Mouse (Mus musculus) hindbrain, embryonic 13.5 days (tissue): Measurements from ENCODE around the gene Pde9a. TPM values are rescaled to one million over a fixed set of nuclear protein-coding genes. Genes with fewer than 3 reads are reported as not detected.

Experiments used
- ATAC-seq: fragments of 200-750 bp; cut with Nextera tagmentation; 2 replicates; pipeline ENCODE4 v1.8.0; 2017; ENCODE audit warnings: moderate TSS enrichment; ENCODE audit not compliant: low FRiP score
- H3K27ac ChIP-seq: fragments of 300-500 bp; sonication (generic); 2 replicates; pipeline ENCODE4 v1.5.1; 2015; ENCODE audit warnings: inconsistent platforms, mild to moderate bottlenecking, moderate library complexity
- H3K27me3 ChIP-seq: fragments of 300-500 bp; sonication (generic); 2 replicates; pipeline ENCODE4 v1.6.1; 2015; ENCODE audit warnings: mild to moderate bottlenecking, inconsistent platforms
- H3K36me3 ChIP-seq: fragments of 300-500 bp; sonication (generic); 2 replicates; pipeline ENCODE4 v1.6.1; 2015; ENCODE audit warnings: mild to moderate bottlenecking, inconsistent platforms
- H3K4me1 ChIP-seq: fragments of 300-500 bp; sonication (generic); replicated peaks from 2 replicates; pipeline ENCODE4 v1.6.1; 2015; ENCODE audit warnings: inconsistent platforms
- H3K4me2 ChIP-seq: fragments of 300-500 bp; sonication (generic); 2 replicates; pipeline ENCODE4 v1.6.1; 2015; ENCODE audit warnings: inconsistent platforms, mild to moderate bottlenecking, moderate library complexity
- H3K4me3 ChIP-seq: fragments of 300-500 bp; sonication (generic); 2 replicates; pipeline ENCODE4 v1.5.1; 2015; ENCODE audit warnings: mild to moderate bottlenecking, inconsistent platforms
- H3K9ac ChIP-seq: fragments of 300-500 bp; sonication (generic); 2 replicates; pipeline ENCODE4 v1.6.1; 2015; ENCODE audit warnings: mild to moderate bottlenecking, inconsistent platforms
- H3K9me3 ChIP-seq: fragments of 300-500 bp; sonication (generic); 2 replicates; pipeline ENCODE4 v1.6.1; 2016; ENCODE audit warnings: inconsistent platforms
- WGBS: fragments of 180-500 bp; shearing (Covaris S2); methylation state at CpG from one replicate; pipeline ENCODE4 v1.1.7; 2015; 5-methylcytosine and 5-hydroxymethylcytosine counted together
- polyA plus RNA-seq: library from polyadenylated mRNA; unstranded; fragments of >200 nt; fragmentation: Nextera tagmentation; extraction: Ambion mirVana; gene quantifications from 2 replicates; pipeline ENCODE4 v1.2.1, GENCODE M21; 2015

Pde9a gene
- polyA plus RNA-seq, 1 experiment from 2014 or later: 36.7 TPM

DNA sequence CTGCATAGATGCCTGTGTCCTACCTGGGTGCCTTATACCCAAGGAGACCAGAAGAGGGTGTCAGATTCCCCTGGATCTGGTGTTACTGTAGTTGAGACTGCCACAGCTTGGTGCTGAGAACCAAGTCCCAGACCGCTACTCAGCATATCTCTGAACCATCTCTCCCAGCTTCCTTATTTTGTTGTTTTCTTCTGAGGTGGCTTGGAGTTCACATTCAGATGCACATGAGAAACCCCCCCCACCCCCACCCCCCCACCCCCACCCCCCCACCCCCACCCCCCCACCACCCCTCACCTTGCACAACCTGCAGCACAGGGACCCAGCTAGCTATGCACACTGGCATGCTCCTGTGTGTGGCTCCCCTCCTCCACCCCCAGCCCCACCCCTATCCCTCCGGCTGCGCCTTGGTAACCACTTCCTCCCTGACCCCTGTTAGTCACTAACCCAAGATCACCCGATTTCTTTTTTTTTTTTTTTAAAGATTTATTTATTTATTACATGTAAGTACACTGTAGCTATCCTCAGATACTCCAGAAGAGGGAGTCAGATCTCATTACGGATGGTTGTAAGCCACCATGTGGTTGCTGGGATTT, 50.9 kb downstream of the Pde9a start:
- H3K36me3 ChIP-seq: peaks cover 11% of the 10 kb centered on the region; the same call in 1 of the 2 replicates
- H3K4me2 ChIP-seq: no peak overlapping the region
- no peak overlapping the region for H3K27ac ChIP-seq
- H3K9me3 ChIP-seq: no peaks in the 10 kb centered on the region
- H3K4me3 ChIP-seq: no peak overlapping the region
- 87% methylated on average over 5 of the region's 5 CpGs for WGBS
- H3K27me3 ChIP-seq: peaks cover 6% of the 10 kb centered on the region
- H3K4me1 ChIP-seq: peaks cover 41% of the 10 kb centered on the region
- no peak overlapping the region for H3K9ac ChIP-seq
- ATAC-seq: no peak

GRCm38 (mm10) chr17:31437482-31437881, 51.5 kb downstream of the Pde9a start:
- H3K36me3 ChIP-seq: peaks cover 11% of the 10 kb centered on the region; the same call in 1 of the 2 replicates
- no peak overlapping the region for H3K27ac ChIP-seq

DNA sequence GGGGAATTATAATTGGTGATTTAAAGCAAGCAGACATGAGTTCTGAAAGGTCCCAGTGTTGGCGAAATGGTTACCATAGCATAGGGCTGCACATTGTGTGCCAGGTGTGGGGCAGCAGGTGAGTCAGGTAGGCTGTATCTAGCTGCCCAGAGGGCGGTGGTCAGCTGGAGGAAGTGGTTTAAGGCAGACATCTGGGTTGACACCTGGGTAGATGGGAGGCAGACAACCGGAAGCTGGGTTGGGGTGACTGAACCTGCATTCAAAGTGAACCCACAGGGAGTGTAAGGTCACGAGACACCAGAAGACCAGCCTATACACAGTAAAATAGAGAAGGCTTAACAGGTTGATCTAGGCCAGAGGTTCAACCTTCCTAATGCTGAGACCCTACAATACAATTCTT, 54.0 kb downstream of the Pde9a start:
- no peak overlapping the region for H3K4me3 ChIP-seq
- no peak for ATAC-seq
- H3K9me3 ChIP-seq: no peaks in the 10 kb centered on the region
- H3K4me1 ChIP-seq: peaks cover 23% of the 10 kb centered on the region
- no peak overlapping the region for H3K4me2 ChIP-seq
- 96% methylated on average over 4 of the region's 4 CpGs for WGBS
- H3K27me3 ChIP-seq: no peaks in the 10 kb centered on the region
- no peak overlapping the region for H3K27ac ChIP-seq
- H3K36me3 ChIP-seq: peaks cover 26% of the 10 kb centered on the region
- H3K9ac ChIP-seq: no peak overlapping the region

More at GRCm38 (mm10) chr17:31437482-31437881, 51.5 kb downstream of the Pde9a start:
- Histone ChIP-seq H3K4me2 (no peak overlapping the region), H3K9me3 (no peaks in the 10 kb centered on the region), H3K4me1 (peaks cover 38% of the 10 kb centered on the region), H3K27me3 (peaks cover 4% of the 10 kb centered on the region), H3K4me3 (no peak overlapping the region), H3K9ac (no peak overlapping the region)
- 91% methylated on average over 9 of the region's 9 CpGs for WGBS
- no peak for ATAC-seq

DNA sequence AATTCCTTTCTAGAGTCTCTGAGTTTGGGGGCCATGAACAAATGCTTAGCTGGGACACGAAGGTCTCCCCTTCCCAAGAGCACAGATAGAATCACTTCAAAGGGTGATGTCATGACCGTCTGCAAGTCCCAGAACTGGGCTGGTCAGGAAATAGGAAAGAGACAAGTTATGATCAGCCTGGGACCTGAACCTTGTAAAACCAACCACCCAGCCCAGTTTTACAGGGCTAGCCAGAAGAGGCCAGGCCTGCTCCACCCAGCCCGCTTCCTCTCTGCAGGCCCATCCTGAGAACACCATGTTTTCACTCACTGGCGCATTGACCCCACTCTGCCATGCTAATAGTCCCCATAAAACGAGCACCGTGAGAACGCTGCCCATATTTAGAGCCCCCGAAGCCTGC, 56.5 kb downstream of the Pde9a start:
- WGBS: 88% methylated on average over 8 of the region's 8 CpGs
- peaks cover 47% of the 10 kb centered on the region for H3K36me3 ChIP-seq
- H3K4me2 ChIP-seq: no peak overlapping the region
- no peaks in the 10 kb centered on the region for H3K27me3 ChIP-seq
- H3K4me1 ChIP-seq: peaks cover 12% of the 10 kb centered on the region; the same call in 1 of the 2 replicates
- no peaks in the 10 kb centered on the region for H3K9me3 ChIP-seq
- ATAC-seq: no peak
- no peak overlapping the region for H3K4me3 ChIP-seq
- no peak overlapping the region for H3K9ac ChIP-seq
- H3K27ac ChIP-seq: no peak overlapping the region

DNA sequence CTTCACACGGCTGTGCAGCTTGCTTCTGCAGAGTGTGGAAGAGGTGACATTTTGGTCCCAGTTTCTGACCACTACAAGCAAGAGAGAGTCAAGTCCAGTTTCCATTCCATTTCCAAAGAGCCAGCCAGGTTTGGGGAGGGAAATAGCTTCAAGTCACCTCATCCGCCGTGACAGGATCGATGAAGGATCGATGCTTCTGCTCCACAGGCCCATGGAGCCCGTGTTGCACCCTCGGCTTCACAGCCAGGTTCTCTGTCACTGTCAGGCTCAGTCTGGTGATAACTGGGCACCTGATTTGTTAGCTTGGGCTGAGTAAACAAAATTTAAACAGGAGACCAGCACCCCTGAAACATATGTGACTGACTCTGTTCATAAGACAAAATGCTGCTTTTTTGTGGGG, 58.2 kb downstream of the Pde9a start:
- Histone ChIP-seq H3K36me3 (peaks cover 48% of the 10 kb centered on the region), H3K4me3 (no peak overlapping the region), H3K9me3 (no peaks in the 10 kb centered on the region), H3K4me2 (no peak overlapping the region), H3K4me1 (peaks cover 12% of the 10 kb centered on the region; the same call in 1 of the 2 replicates), H3K27me3 (no peaks in the 10 kb centered on the region), H3K9ac (no peak overlapping the region), H3K27ac (no peak overlapping the region)
- WGBS: 72% methylated on average over 7 of the region's 7 CpGs
- no peak for ATAC-seq

DNA sequence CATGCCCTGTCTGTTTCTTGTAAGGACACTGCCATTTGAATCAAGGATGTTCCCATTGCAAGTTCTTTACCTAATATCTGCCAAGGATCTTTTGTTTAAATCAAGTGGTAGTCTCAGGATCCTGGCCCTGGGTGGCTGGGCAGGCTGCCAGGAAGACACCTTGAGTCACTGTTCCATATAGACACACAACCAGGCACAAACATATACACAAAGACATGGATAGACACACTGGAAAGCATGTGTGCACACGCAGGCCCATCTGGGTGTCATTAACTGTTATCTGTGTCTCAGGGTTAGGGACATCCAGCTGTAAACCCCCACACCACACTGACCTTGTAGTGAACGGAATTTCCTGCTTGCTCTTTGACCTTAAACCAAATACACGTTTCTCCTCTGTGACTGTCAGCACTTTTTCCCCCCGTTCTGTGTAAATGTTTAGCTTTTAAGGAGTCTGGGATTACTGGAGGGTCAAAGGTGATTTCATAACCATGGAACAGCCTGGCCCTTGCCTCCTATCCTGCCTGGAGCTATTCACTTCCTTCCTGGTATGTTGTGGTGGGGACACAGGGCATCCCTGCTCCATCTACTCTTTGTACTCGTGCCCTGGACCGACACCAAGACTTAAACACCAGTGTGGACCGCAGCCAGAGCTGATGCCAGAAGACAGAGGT, 59.2 kb downstream of the Pde9a start:
- peaks cover 48% of the 10 kb centered on the region for H3K36me3 ChIP-seq
- H3K27me3 ChIP-seq: no peaks in the 10 kb centered on the region
- no peak overlapping the region for H3K27ac ChIP-seq
- no peak for ATAC-seq
- no peak overlapping the region for H3K4me2 ChIP-seq
- no peak overlapping the region for H3K9ac ChIP-seq
- H3K9me3 ChIP-seq: no peaks in the 10 kb centered on the region
- WGBS: 69% methylated on average over 7 of the region's 7 CpGs
- peaks cover 14% of the 10 kb centered on the region for H3K4me1 ChIP-seq
- H3K4me3 ChIP-seq: no peak overlapping the region

DNA sequence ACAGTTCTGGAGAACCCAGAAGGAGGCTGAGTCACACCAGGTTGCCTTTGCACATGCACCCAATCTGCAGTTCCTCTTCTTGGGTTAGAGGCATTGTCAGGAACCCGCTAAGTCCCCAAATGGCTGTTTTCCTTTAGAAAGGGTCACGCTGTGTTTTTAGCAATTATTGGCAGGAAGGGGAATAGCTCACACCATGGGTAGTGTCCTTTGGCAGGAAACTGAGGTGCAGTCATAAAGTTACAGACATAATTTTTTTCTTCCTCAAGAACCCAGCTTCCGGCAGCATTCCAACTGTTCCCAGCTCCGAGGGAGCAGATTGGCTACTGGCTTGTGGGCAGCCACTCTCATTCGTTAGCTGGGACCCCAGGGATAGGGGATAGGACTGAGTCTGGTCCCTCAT, 61.8 kb downstream of the Pde9a start:
- no peak for ATAC-seq
- Histone ChIP-seq H3K36me3 (peaks cover 43% of the 10 kb centered on the region), H3K27ac (no peak overlapping the region), H3K4me1 (peaks cover 30% of the 10 kb centered on the region), H3K4me2 (no peak overlapping the region), H3K27me3 (no peaks in the 10 kb centered on the region), H3K9ac (no peak overlapping the region), H3K9me3 (no peaks in the 10 kb centered on the region), H3K4me3 (no peak overlapping the region)
- WGBS: 88% methylated on average over 5 of the region's 5 CpGs

DNA sequence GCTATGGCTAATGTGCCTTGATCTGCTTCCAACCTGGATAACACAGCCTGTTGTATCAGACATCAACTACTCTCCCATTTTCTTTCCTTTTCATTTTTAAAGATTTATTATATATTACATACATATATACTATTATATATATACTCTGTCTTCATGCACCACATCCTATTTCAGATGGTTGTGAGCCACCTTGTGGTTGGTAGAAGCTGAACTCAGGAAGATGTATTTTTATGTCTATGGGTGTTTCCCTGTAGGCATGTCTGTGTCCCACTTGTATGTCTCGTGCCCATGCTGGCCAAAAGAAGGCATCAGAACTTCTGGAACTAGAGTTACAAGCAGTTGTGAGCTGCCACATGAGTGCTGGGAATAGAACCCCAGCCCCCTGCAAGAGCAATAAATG, 62.5 kb downstream of the Pde9a start:
- 78% methylated on average over 1 of the region's 1 CpGs for WGBS
- H3K4me1 ChIP-seq: peaks cover 27% of the 10 kb centered on the region
- ATAC-seq: no peak
- H3K9me3 ChIP-seq: no peaks in the 10 kb centered on the region
- no peak overlapping the region for H3K27ac ChIP-seq
- H3K27me3 ChIP-seq: no peaks in the 10 kb centered on the region
- H3K4me2 ChIP-seq: no peak overlapping the region
- H3K4me3 ChIP-seq: no peak overlapping the region
- H3K9ac ChIP-seq: no peak overlapping the region
- peaks cover 41% of the 10 kb centered on the region for H3K36me3 ChIP-seq

- Histone ChIP-seq H3K36me3 (peaks cover 37% of the 10 kb centered on the region), H3K27ac (peak overlapping the region; percentile 87), H3K4me2 (no peak overlapping the region), H3K4me3 (no peak overlapping the region), H3K27me3 (no peaks in the 10 kb centered on the region), H3K9me3 (no peaks in the 10 kb centered on the region), H3K4me1 (peaks cover 18% of the 10 kb centered on the region), H3K9ac (no peak overlapping the region)
- WGBS: 77% methylated on average over 3 of the region's 3 CpGs
- 0 out of 2 replicates have a peak, but pooled peaks have one; percentile 23 for ATAC-seq
These were observed 64.2 kb downstream of the Pde9a start for GRCm38 (mm10) chr17:31450206-31450605.

- Histone ChIP-seq H3K9me3 (no peaks in the 10 kb centered on the region), H3K27ac (peak overlapping the region; percentile 87), H3K4me3 (no peak overlapping the region), H3K27me3 (no peaks in the 10 kb centered on the region), H3K9ac (peak overlapping the region; percentile 49), H3K4me1 (peaks cover 17% of the 10 kb centered on the region), H3K36me3 (peaks cover 37% of the 10 kb centered on the region), H3K4me2 (no peak overlapping the region)
- WGBS: 34% methylated on average over 8 of the region's 8 CpGs
- peak; percentile 50; the same call in 1 of the 2 replicates for ATAC-seq
These were observed 65.2 kb downstream of the Pde9a start for GRCm38 (mm10) chr17:31451179-31451708.

- Histone ChIP-seq H3K4me3 (no peak overlapping the region), H3K27me3 (no peaks in the 10 kb centered on the region), H3K36me3 (peaks cover 37% of the 10 kb centered on the region), H3K9ac (no peak overlapping the region), H3K27ac (no peak overlapping the region), H3K4me2 (no peak overlapping the region), H3K4me1 (peaks cover 27% of the 10 kb centered on the region), H3K9me3 (no peaks in the 10 kb centered on the region)
- ATAC-seq: no peak
- 82% methylated on average over 2 of the region's 2 CpGs for WGBS
These were observed 66.8 kb downstream of the Pde9a start for GRCm38 (mm10) chr17:31452816-31453215.

DNA sequence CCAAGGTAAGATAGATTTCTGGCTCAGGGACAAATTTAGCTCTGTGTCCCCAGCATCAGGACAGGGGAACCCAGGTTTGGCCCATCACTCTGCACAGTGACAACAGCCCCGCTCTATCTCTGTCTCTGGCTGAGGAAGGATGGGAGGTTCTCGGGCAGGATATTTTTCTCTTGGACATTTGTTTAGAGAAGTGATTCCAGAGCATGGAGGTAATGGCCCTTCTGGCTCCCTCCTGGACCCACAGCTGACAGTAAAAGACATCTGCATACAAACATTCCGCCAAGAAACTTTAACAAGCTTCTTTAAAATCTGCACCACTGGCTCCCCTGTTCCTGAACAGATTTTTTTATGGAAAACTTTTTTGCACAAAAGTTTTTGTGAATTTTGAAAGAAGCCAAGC, 67.5 kb downstream of the Pde9a start:
- Histone ChIP-seq H3K9me3 (no peaks in the 10 kb centered on the region), H3K4me3 (no peak overlapping the region), H3K27me3 (no peaks in the 10 kb centered on the region), H3K9ac (no peak overlapping the region), H3K27ac (no peak overlapping the region), H3K4me1 (peaks cover 27% of the 10 kb centered on the region), H3K4me2 (no peak overlapping the region), H3K36me3 (peaks cover 44% of the 10 kb centered on the region)
- WGBS: 83% methylated on average over 3 of the region's 3 CpGs
- no peak for ATAC-seq

GRCm38 (mm10) chr17:31454056-31454455, 68.0 kb downstream of the Pde9a start:
- no peak overlapping the region for H3K27ac ChIP-seq
- H3K36me3 ChIP-seq: peaks cover 49% of the 10 kb centered on the region
- H3K9me3 ChIP-seq: no peaks in the 10 kb centered on the region
- no peak overlapping the region for H3K4me2 ChIP-seq
- H3K4me3 ChIP-seq: no peak overlapping the region
- peaks cover 27% of the 10 kb centered on the region for H3K4me1 ChIP-seq
- H3K27me3 ChIP-seq: no peaks in the 10 kb centered on the region
- H3K9ac ChIP-seq: no peak overlapping the region
- no peak for ATAC-seq
- 90% methylated on average over 9 of the region's 9 CpGs for WGBS
